Mouse (Mus musculus): ENCODE data around the gene Itgal. TPM values are rescaled to one million over a fixed set of nuclear protein-coding genes. Genes with fewer than 3 reads are reported as not detected.
A peak's percentile ranks its signal among the peaks of the same experiment; 100 is the strongest.
"Not testable (repeated sequence)": the region's sequence is repeated elsewhere in the genome, so short reads cannot be mapped to it uniquely, and the experiment has no call there.

Itgal gene
- polyA plus RNA-seq, 1 experiment from 2014 or later = 0.09 TPM

- Histone ChIP-seq H3K36me3 (ENCODE audit: control insufficient read depth, insufficient read depth, low read length) (no peaks in the 10 kb centered on the region), H3K9ac (replicated peaks; ENCODE audit: low read depth, low read length) (no peak overlapping the region), H3K4me3 (ENCODE audit: low read depth, low read length) (no peak overlapping the region), H3K4me2 (ENCODE audit: low read depth, low read length) (no peak overlapping the region), H3K27me3 (ENCODE audit: control insufficient read depth, insufficient read depth, low read length) (no peaks in the 10 kb centered on the region), H3K4me1 (ENCODE audit: control insufficient read depth, insufficient read depth, low read length) (no peaks in the 10 kb centered on the region), H3K9me3 (ENCODE audit: control insufficient read depth, low read length) (no peaks in the 10 kb centered on the region), H3K27ac (ENCODE audit: low read depth, low read length) (no peak overlapping the region)
- WGBS = 90% methylated on average over 2 of the region's 2 CpGs
- ATAC-seq (ENCODE audit: low read depth) = no peak
These were observed 75.2 kb downstream of the Itgal start for GRCm38 (mm10) chr7:127371213-127371612.

- H3K4me2 ChIP-seq (ENCODE audit: low read depth, low read length); H3K27ac ChIP-seq (ENCODE audit: low read depth, low read length); H3K9me3 ChIP-seq (ENCODE audit: control insufficient read depth, low read length); ATAC-seq (ENCODE audit: low read depth); H3K9ac ChIP-seq (replicated peaks; ENCODE audit: low read depth, low read length); H3K36me3 ChIP-seq (ENCODE audit: control insufficient read depth, insufficient read depth, low read length); H3K4me1 ChIP-seq (ENCODE audit: control insufficient read depth, insufficient read depth, low read length); H3K27me3 ChIP-seq (ENCODE audit: control insufficient read depth, insufficient read depth, low read length); H3K4me3 ChIP-seq (ENCODE audit: low read depth, low read length): not testable (repeated sequence)
- WGBS = 80% methylated on average over 3 of the region's 3 CpGs
These were observed 75.8 kb downstream of the Itgal start for GRCm38 (mm10) chr7:127371870-127372269.

GRCm38 (mm10) chr7:127375271-127376245 is 79.5 kb downstream of the Itgal start, which contains the start of gene Zfp747:
Gene Zfp747 (minus strand): TSS chr7:127376050.
- H3K4me3 ChIP-seq (ENCODE audit: low read depth, low read length) = peak within 1 kb of the TSS; percentile 68
- H3K27me3 ChIP-seq (ENCODE audit: control insufficient read depth, insufficient read depth, low read length); H3K36me3 ChIP-seq (ENCODE audit: control insufficient read depth, insufficient read depth, low read length); H3K4me1 ChIP-seq (ENCODE audit: control insufficient read depth, insufficient read depth, low read length); H3K9me3 ChIP-seq (ENCODE audit: control insufficient read depth, low read length): not testable (repeated sequence)
- peak; percentile 91 for ATAC-seq (ENCODE audit: low read depth)
- peak within 1 kb of the TSS; percentile 62 for H3K27ac ChIP-seq (ENCODE audit: low read depth, low read length)
- 3% methylated on average over 49 of the region's 49 CpGs for WGBS
- peak within 1 kb of the TSS; percentile 70 for H3K4me2 ChIP-seq (ENCODE audit: low read depth, low read length)
- peak within 1 kb of the TSS; percentile 68 for H3K9ac ChIP-seq (replicated peaks; ENCODE audit: low read depth, low read length)

GRCm38 (mm10) chr7:127378310-127378921 is 82.4 kb downstream of the Itgal start:
- Histone ChIP-seq H3K36me3 (ENCODE audit: control insufficient read depth, insufficient read depth, low read length) (no peaks in the 10 kb centered on the region), H3K27me3 (ENCODE audit: control insufficient read depth, insufficient read depth, low read length) (no peaks in the 10 kb centered on the region), H3K4me1 (ENCODE audit: control insufficient read depth, insufficient read depth, low read length) (no peaks in the 10 kb centered on the region), H3K9ac (replicated peaks; ENCODE audit: low read depth, low read length) (no peak overlapping the region), H3K27ac (ENCODE audit: low read depth, low read length) (no peak overlapping the region), H3K4me3 (ENCODE audit: low read depth, low read length) (no peak overlapping the region), H3K4me2 (ENCODE audit: low read depth, low read length) (no peak overlapping the region), H3K9me3 (ENCODE audit: control insufficient read depth, low read length) (no peaks in the 10 kb centered on the region)
- 83% methylated on average over 6 of the region's 6 CpGs for WGBS
- no peak for ATAC-seq (ENCODE audit: low read depth)

Other genes with a start within 250 kb of the Itgal start
- gene Zg16, start 208.9 kb upstream of the Itgal start, polyA plus RNA-seq (2014; fragmentation: Nextera tagmentation; extraction: Ambion mirVana) = not detected in 2 replicates
- gene AI467606, start 204.9 kb upstream of the Itgal start, polyA plus RNA-seq (2014; fragmentation: Nextera tagmentation; extraction: Ambion mirVana) = 1.4 and 1.6 TPM in 2 replicates
- gene Qprt, start 174.0 kb upstream of the Itgal start, polyA plus RNA-seq (2014; fragmentation: Nextera tagmentation; extraction: Ambion mirVana) = 0.88 TPM in 1 of 2 replicates, not detected in the other
- gene Spn, start 158.4 kb upstream of the Itgal start, polyA plus RNA-seq (2014; fragmentation: Nextera tagmentation; extraction: Ambion mirVana) = not detected in 2 replicates
- 58.1 and 71.9 TPM in 2 replicates for gene Cd2bp2, start 100.2 kb upstream of the Itgal start, polyA plus RNA-seq (2014; fragmentation: Nextera tagmentation; extraction: Ambion mirVana)
- gene Tbc1d10b, start 87.8 kb upstream of the Itgal start, polyA plus RNA-seq (2014; fragmentation: Nextera tagmentation; extraction: Ambion mirVana) = 28.5 and 29.4 TPM in 2 replicates
- 8.5 and 12.5 TPM in 2 replicates for gene Mylpf, start 87.4 kb upstream of the Itgal start, polyA plus RNA-seq (2014; fragmentation: Nextera tagmentation; extraction: Ambion mirVana)
- gene Zfp553, start 63.2 kb upstream of the Itgal start, polyA plus RNA-seq (2014; fragmentation: Nextera tagmentation; extraction: Ambion mirVana) = 21.5 and 24.0 TPM in 2 replicates
- gene Sept1, start 63.1 kb upstream of the Itgal start, polyA plus RNA-seq (2014; fragmentation: Nextera tagmentation; extraction: Ambion mirVana) = 7.2 and 9.1 TPM in 2 replicates
- gene Zfp771, start 52.0 kb upstream of the Itgal start, polyA plus RNA-seq (2014; fragmentation: Nextera tagmentation; extraction: Ambion mirVana) = 68.1 and 68.8 TPM in 2 replicates
- gene Dctpp1, start 35.6 kb upstream of the Itgal start, polyA plus RNA-seq (2014; fragmentation: Nextera tagmentation; extraction: Ambion mirVana) = 109 and 138 TPM in 2 replicates
- gene Sephs2, start 22.2 kb upstream of the Itgal start, polyA plus RNA-seq (2014; fragmentation: Nextera tagmentation; extraction: Ambion mirVana) = 77.7 and 78.9 TPM in 2 replicates
- gene Zfp768, start 49.3 kb downstream of the Itgal start, polyA plus RNA-seq (2014; fragmentation: Nextera tagmentation; extraction: Ambion mirVana) = 3.3 and 6.0 TPM in 2 replicates
- gene Zfp747, start 79.8 kb downstream of the Itgal start, polyA plus RNA-seq (2014; fragmentation: Nextera tagmentation; extraction: Ambion mirVana) = 8.4 and 9.1 TPM in 2 replicates
- 5.6 and 6.7 TPM in 2 replicates for gene 9130019O22Rik, start 90.9 kb downstream of the Itgal start, polyA plus RNA-seq (2014; fragmentation: Nextera tagmentation; extraction: Ambion mirVana)
- gene E430018J23Rik, start 97.4 kb downstream of the Itgal start, polyA plus RNA-seq (2014; fragmentation: Nextera tagmentation; extraction: Ambion mirVana) = 6.0 and 7.8 TPM in 2 replicates
- 5.5 and 5.7 TPM in 2 replicates for gene Zfp764, start 110.6 kb downstream of the Itgal start, polyA plus RNA-seq (2014; fragmentation: Nextera tagmentation; extraction: Ambion mirVana)
- gene Zfp688, start 125.8 kb downstream of the Itgal start, polyA plus RNA-seq (2014; fragmentation: Nextera tagmentation; extraction: Ambion mirVana) = 35.7 and 37.2 TPM in 2 replicates
- gene Zfp689, start 152.9 kb downstream of the Itgal start, polyA plus RNA-seq (2014; fragmentation: Nextera tagmentation; extraction: Ambion mirVana) = 16.1 and 18.2 TPM in 2 replicates
- 35.8 and 38.8 TPM in 2 replicates for gene Prr14, start 163.4 kb downstream of the Itgal start, polyA plus RNA-seq (2014; fragmentation: Nextera tagmentation; extraction: Ambion mirVana)
- gene Fbrs, start 182.9 kb downstream of the Itgal start, polyA plus RNA-seq (2014; fragmentation: Nextera tagmentation; extraction: Ambion mirVana) = 15.5 TPM in 2 replicates
- 53.0 and 66.7 TPM in 2 replicates for gene Srcap, start 215.7 kb downstream of the Itgal start, polyA plus RNA-seq (2014; fragmentation: Nextera tagmentation; extraction: Ambion mirVana)
- gene Gm42715, start 223.3 kb downstream of the Itgal start, polyA plus RNA-seq (2014; fragmentation: Nextera tagmentation; extraction: Ambion mirVana) = 18.3 and 19.7 TPM in 2 replicates